Mouse (Mus musculus): ENCODE results near the gene Mif.

DNA sequence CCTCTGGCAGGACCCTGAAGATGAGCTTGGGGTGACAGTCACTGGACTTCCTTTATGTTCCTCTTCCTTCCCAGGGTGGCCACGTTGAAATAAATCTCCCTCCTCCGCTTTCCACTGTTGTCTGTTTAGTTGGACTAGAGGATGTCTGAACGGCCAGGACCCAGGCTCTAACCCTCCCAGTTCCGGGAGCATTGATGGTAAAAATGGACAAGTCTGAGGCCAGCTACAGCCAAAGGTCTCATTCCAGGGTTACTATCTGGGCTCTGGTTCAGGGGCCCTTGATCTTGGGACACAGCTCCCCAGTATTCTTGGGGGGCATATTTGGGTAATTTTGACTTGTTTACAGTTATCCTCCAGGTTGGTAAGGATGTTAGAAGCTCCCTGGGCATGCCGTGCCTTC lies 1.5 kb upstream of the Mif start:
- TF ChIP-seq CTCF (IDR thresholded peaks at IDR 0.05; ENCODE audit: low read depth, low read length) = no peak
- TF ChIP-seq POLR2A (IDR thresholded peaks at IDR 0.05; ENCODE audit: extremely low read depth, insufficient read depth, low read length) = no peak

All from liver, adult 2 months (tissue).